Mouse (Mus musculus) embryonic stem cell, embryonic (primary cell): ENCODE results near the gene Serpinb9b.

Source experiments
- CTCF ChIA-PET, 4 experiments: fragments of 300-600 bp in 2 of 4; fragments of 350-600 bp in 2 of 4; sonication (Branson Sonifier 250); formaldehyde crosslinking; loops; one replicate each; lab custom pipeline; 2022; ENCODE audit warnings: inconsistent platforms in 2 of 4; lab: Charles Lee
- POLR2A ChIA-PET, 4 experiments: fragments of 300-600 bp in 2 of 4; fragments of 350-600 bp in 2 of 4; sonication (Branson Sonifier 250); formaldehyde crosslinking; loops; one replicate each; lab custom pipeline; 2022; ENCODE audit warnings: antibody characterized with exemption in 4 of 4, inconsistent platforms in 1 of 4; lab: Charles Lee

Serpinb9b gene

DNA sequence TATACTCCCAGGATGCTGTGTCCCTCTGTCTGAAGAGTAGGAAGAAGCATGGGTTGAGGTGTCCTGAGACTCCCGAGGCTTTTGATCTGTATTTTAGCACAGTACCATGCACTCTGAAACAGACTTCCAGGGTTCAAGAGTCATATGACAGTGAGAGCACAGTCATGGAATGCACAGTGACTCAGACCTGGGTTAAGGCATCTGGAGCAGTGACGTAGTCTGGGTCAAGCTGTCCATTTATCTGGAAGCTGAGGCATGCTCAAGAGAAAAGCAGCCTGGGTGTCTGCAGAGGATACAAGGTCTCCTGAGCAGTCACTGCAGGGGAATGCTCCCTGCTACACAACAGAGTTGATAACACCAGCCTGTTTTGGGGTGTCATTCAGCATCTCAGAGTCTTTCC, 1.3 kb downstream of the Serpinb9b start:
- POLR2A ChIA-PET: no interaction called here
- CTCF ChIA-PET: no interaction called here

DNA sequence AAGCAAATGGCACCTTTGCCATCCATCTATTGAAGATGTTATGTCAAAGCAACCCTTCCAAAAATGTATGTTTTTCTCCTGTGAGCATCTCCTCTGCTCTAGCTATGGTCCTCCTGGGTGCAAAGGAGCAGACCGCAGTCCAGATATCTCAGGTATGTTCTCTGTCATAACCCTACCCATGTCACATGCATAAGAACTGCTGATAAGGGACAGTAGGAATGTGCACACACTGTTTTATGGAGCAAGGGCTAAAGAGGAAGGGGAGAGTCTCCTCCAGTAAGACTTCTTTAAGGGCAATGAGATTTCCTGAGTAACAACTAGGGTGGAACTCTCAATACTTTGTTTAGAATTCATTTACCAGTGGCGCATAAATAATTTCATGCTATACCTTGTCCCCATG, 2.3 kb downstream of the Serpinb9b start:
- CTCF ChIA-PET: interaction anchor here in 1 of 4 experiments (1.0 kb wide), 1 partner anchor 45 kb away, joined by 3 read pairs; no protein-coding TSS in a partner anchor
- POLR2A ChIA-PET: interaction anchor here in 2 of 4 experiments (0.6 kb wide), 2 partner anchors 131 to 892 kb away, joined by 3 read pairs; partner anchors contain the start of gene Serpinb1c (in 1 of the 2)

DNA sequence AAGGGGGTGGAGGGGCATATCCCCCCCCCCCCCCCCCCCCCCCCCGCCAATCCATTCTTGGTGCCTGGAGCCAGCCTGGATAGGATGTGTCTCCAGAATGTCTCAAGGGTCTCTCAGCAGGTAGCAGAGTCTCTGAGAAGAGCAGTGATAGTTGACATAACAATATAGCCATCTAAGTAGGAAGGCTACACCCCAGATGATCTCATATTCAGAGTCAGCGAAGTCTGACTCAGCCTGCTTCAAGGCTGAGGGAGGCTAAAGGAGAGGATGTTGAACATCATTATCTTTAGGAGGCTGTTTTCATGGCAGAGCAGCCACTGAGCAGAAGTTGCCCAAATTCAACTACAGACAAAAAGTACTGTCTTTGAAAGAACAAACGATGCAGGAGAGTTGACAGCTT, 3.1 kb downstream of the Serpinb9b start:
- ChIA-PET CTCF (interaction anchor here in 1 of 4 experiments (1.0 kb wide), 1 partner anchor 44 kb away, joined by 3 read pairs; no protein-coding TSS in a partner anchor), POLR2A (interaction anchor here in 3 of 4 experiments (0.5 to 1.0 kb wide), 4 partner anchors 10 to 892 kb away, joined by 3 to 4 read pairs (median 3); partner anchors contain the start of genes Serpinb1c (in 1 of the 3) and Serpinb9 (in 1 of the 3))

DNA sequence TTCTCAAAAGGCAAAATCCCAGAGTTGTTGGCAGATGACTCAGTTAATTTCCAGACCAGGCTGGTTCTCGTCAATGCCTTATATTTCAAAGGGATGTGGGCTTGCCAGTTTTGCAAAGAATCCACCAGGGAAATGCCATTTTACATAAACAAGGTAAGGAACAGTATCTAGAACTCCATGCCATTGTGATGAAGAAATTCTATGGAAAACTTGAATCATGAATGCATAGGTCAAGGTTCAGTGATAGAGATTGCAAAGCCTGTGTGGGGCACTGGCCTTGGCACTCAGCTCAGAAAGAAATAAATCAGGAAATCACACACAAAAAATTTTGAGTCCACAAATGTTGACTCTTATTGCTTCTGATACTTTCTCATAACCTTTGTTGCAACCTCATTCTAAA, 8.3 kb downstream of the Serpinb9b start:
- CTCF ChIA-PET: no interaction called here
- POLR2A ChIA-PET: no interaction called here

DNA sequence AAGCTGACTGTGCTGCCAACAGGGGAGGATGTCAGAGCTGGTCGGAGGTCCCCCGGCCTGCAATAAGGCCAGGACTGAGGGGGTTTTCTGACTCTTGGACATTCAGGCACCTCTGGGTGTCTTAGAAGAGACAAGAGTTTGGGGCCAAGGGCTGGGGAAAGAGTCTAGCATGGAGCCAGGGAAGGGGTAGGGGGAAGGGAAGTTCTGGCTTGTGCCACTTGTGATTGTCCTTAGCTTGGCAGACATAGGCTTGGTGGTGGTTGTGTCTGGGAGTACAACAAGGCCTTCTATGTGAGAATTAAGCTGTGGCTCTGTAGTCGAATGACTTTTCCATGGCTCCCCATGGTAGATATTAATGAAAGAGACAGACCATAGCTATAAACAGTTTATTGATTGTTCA, 16.3 kb downstream of the Serpinb9b start:
- ChIA-PET CTCF (no interaction called here), POLR2A (no interaction called here)

DNA sequence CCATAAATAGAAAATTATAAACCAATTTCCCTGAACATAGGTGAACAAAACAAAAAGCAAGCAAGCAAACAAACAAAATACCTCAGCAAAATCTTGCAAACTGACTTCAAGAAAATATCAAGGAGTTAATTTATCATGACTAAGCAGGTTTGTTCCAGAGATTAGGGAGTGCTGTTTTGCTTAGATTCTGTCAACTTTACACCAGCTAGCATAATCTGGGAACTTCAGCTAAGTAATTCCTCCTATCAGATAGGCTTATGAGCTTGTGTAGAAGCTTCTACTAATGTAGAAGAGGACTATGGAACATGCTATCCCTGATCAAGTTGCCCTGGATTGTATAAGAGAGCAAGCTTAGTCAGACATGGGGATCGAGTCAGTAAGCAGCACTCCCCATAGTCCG, 20.0 kb downstream of the Serpinb9b start:
- CTCF ChIA-PET: no interaction called here

DNA sequence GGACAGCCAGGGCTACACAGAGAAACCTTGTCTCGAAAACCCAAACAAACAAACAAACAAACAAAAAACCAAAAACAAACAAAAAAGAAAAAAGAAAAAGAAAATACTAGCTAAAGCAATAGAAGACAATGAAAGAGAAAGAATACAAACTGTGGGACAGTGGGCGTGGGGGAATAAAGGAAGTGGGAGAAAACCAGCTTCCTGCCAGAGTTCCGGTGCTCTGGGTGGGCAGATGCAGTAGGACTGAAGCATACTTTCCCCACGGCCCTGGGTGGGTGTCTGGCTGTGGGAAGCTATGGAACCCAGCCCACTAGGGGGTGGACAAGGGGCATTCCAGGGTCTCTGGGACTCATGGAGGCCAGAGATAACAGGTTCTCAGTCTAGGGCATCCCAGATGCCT, 21.0 kb downstream of the Serpinb9b start:
- POLR2A ChIA-PET: interaction anchor here in 1 of 4 experiments (1.4 kb wide), 1 partner anchor 21 kb away, joined by 3 read pairs; the partner anchor contains the start of gene Serpinb9b
- CTCF ChIA-PET: interaction anchor here in 2 of 4 experiments (0.7 to 1.4 kb wide), 2 partner anchors 31 to 44 kb away, joined by 3 to 5 read pairs; no protein-coding TSS in a partner anchor

More for the DNA sequence above, 20.0 kb downstream of the Serpinb9b start:
- POLR2A ChIA-PET: no interaction called here

DNA sequence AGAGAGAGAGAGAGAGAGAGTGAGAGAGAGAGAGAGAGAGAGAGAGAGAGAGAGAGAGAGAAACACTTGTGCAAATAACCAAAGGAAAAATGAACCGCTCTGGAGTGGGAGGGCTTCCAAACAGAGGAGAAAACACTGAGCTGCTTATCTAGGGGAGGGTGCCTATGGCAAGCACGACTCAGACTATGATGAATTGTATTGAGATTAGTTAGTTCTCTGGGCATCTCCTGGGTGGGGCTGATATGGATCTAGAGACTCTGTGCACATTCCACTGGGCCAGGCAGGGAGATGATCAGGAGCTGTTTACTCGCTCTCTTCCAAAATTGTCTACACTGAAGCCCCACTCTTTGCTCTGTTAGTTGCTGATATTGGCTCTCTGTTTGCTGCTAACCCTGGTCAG, 24.5 kb downstream of the Serpinb9b start:
- ChIA-PET CTCF (interaction anchor here in 1 of 4 experiments (0.6 kb wide), 1 partner anchor 462 kb away, joined by 4 read pairs; no protein-coding TSS in a partner anchor), POLR2A (interaction anchor here in 1 of 4 experiments (0.6 kb wide), 1 partner anchor 86 kb away, joined by 5 read pairs; no protein-coding TSS in a partner anchor)

DNA sequence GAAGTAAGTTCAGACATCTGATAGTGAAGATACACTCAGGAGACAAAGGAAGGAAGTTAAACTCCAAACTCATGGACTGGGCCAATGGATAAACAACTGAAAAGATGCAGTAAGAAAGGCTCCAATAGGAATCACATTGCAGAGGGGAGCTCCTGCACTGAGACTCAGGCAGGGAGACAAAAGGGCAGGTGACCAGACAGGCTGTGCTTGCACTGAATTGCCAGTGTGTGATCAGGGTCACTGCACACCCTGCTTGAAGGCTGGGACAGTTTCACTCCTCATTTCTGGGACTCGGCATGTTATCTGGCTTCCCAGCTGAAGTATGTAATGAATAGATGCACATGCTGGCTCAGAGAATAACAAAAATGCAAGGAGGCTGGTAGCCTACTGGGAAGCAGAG, 35.8 kb downstream of the Serpinb9b start:
- ChIA-PET CTCF (no interaction called here), POLR2A (no interaction called here)

DNA sequence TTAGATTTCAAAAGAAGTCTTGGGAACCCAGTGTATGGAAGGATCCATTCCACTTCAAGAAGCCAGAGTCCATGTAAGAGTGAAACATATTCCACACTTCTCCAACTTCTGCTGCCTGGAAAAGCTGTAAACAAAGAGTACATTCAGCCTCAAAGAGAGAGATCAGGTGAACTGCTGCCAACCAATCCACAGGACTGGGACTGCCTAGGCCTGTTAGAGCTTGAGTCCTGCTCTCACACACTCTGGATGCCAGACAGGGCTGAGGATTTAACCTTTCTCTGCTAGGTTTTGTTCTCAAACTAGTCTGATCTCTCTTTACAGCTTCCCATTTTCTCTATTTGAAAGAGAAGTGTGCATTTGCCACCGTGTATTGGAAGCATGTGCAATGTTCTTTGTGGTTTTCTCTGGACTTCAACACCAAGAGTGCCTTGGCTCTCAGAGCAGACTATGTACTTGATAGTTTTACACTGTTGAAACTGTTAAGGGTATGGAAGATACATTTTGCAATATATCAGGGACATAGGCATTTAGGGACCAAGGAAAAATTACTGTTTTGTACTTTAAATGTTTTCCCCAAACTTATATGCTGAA, 40.3 kb downstream of the Serpinb9b start:
- POLR2A ChIA-PET: interaction anchor here in 1 of 4 experiments (0.7 kb wide), 1 partner anchor 13 kb away, joined by 4 read pairs; no protein-coding TSS in a partner anchor
- CTCF ChIA-PET: no interaction called here

DNA sequence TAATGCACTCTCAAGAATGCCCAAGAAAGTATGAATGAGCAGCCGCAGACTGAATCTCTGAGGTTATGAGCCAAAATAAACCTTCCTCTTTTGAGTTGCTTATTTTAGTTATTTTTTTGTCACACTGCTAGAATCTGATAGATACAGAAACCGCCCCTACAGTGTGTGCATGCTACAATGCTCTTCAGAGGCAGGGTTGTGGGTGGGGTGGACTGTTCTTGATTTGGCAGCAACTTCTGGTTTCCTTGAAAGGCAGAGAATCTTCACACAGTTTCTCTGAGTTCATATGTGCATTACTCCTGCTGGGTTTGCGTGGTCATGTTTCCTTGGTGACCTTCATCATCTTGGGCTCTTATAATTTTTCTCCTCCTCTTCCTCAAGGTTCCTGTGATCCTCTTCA, 40.9 kb downstream of the Serpinb9b start:
- CTCF ChIA-PET: no interaction called here
- POLR2A ChIA-PET: no interaction called here

DNA sequence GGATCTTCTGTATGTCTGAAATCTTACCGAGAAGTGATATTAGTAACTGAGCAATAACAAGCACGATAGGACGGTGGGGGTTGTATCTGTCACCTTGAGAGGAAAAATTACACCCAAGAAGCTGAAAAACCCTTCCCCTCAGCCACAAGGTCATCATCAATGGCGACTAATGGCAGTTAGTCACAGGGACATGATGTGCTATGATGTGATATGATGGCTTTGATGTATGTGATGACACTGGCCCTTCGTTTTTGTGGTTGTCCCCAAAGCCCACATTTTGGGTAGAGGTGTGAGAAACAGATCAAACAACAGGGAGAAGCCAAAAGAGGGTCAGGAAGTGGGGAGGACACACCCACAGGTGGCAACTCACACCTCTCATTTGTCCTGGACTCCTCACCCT, 44.6 kb downstream of the Serpinb9b start:
- ChIA-PET CTCF (interaction anchor here in 1 of 4 experiments (1.4 kb wide), 1 partner anchor 206 kb away, joined by 4 read pairs; no protein-coding TSS in a partner anchor), POLR2A (no interaction called here)

DNA sequence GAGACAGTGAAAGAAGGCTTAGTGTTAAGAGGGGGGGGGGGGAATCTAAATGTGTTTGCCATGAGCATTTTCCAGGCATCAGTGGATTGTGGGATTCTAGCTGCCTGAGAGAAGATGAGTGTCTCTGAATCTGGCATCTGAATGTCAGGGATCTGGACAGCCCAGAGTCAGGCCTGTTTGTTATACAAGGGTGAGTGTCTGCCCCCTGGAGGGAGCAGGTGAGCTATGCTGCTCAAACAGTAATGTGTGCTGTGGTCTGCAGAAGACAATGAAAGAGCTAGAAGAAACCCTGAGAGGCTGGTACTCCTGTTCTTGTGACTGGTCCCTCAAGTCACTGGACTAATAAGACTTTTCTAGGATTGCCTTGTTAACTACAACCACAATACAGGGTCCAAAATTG, 46.8 kb downstream of the Serpinb9b start:
- ChIA-PET POLR2A (interaction anchor here in 1 of 4 experiments (0.7 kb wide), 2 partner anchors 150 to 827 kb away, joined by 3 to 5 read pairs; no protein-coding TSS in a partner anchor), CTCF (interaction anchor here (0.6 to 1.9 kb wide), 21 partner anchors 44 to 272 kb away, joined by 3 to 15 read pairs (median 3); partner anchors contain the start of genes D930007J09Rik (in 1 of the 4) and Wrnip1 (in 1 of the 4))

DNA sequence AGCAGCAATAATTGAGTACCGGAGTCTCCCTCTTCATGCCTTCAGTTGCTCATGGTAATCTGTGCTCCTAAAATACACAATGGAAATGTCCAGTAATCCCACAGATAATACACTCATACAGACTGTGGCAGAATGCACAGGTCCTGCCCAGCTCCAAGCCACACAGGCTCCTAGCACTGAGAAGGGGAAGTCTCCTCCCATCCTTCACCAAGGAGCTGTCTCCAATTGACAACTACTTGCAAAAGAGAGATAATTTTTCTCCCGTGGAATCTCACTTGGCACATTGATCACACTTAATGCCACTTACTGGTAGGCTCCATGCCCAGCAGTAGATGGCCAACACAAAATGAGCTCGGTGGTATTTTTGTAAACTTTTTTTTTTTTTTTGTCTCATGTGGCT, 49.0 kb downstream of the Serpinb9b start:
- POLR2A ChIA-PET: no interaction called here
- CTCF ChIA-PET: interaction anchor here in 3 of 4 experiments (0.7 to 1.1 kb wide), 3 partner anchors 72 to 210 kb away, joined by 3 to 5 read pairs (median 4); no protein-coding TSS in a partner anchor

DNA sequence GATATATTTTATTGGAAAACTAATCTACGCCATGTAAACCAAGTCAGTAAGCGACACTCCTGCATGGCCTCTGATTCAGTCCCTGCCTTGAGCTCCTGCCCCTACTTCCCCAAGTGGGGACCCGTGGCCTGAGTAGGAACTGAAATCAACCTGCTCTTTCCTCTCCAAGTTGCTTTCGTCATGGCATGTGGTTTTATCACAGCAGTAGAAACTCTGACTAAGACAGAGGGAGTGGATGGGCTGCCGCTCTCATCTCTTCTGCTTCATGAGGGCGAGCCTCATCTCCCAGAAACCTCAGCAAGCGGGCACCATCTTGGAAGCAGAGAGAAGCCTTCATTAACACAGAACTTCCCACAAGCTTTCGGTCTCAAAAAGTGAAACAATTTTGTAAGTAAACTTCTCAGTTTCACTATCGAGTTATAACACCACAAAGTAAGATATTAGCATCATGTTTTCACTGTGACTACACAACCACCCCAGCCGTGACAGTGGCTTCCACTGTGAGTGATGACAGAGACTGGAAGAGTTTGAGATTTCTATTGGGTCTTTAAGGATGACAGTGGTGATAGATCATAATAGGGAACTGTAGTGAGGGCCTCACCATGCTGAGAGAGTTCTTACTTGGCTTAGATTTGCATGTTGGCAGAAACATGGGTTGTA, 49.9 kb downstream of the Serpinb9b start:
- CTCF ChIA-PET: interaction anchor here in 1 of 4 experiments (1.0 kb wide), 1 partner anchor 73 kb away, joined by 4 read pairs; no protein-coding TSS in a partner anchor
- POLR2A ChIA-PET: interaction anchor here in 1 of 4 experiments (0.7 kb wide), 1 partner anchor 1078 kb away, joined by 3 read pairs; no protein-coding TSS in a partner anchor

DNA sequence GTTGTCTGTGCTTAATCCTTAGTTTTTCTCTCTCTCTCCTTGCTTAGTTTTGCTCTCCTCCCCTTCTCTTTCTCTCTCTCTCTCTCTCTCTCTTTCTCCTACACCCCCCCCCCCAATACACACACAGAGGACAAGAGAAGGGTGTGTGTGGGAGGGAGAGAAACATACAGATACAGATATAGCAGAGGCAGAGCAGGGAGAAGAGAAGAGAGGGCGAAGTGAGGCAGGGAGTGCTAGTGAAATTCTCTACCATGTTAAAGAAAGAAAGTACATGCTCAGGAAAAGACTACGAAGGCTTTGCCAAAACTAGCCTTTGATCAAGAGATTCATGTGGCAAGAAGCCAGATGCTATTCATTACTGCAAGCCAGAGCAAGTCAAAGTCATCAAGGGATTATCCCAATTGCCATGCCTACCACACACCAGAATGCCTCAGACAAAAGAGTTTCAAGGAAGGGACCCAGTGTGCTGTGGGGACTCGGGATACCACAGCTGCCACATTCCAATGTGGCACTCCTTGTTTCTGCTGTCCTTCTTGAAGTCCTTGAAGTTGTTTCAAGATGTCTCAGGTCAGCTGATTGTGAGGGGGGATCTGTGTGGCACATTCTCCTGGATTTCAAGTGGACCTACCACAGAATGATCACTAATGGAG, 51.0 kb downstream of the Serpinb9b start, which contains the start of gene Serpinb1b:
Gene Serpinb1b, plus strand, starts transcription at position 520 of the 650 bp plus-strand sequence.
- POLR2A ChIA-PET: interaction anchor here in 1 of 4 experiments (0.7 kb wide), 1 partner anchor 174 kb away, joined by 3 read pairs; no protein-coding TSS in a partner anchor
- CTCF ChIA-PET: interaction anchor here in 1 of 4 experiments (0.8 kb wide), 1 partner anchor 178 kb away, joined by 3 read pairs; no protein-coding TSS in a partner anchor

DNA sequence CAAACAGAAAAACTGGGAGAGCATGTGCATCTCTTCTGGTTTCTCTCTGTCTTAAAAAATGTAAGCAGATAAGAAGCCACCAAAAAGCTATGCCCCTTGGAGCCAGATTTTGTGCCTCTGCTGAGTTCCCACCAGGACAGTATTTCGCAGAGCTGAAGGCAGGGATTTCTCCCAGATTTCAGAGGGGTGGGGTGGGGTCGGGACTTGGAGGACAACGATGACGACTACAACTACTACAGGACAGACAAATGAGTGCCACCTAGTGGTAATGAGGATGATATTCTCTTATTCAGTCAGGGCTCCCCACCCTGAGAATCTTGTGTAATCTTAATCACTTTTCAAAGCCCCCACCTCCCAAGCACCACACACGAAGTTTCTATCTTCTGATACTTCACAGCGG, 52.2 kb downstream of the Serpinb9b start:
- POLR2A ChIA-PET: no interaction called here
- CTCF ChIA-PET: interaction anchor here in 3 of 4 experiments (0.6 to 1.3 kb wide), 10 partner anchors 14 to 935 kb away, joined by 3 to 9 read pairs (median 4); no protein-coding TSS in a partner anchor

DNA sequence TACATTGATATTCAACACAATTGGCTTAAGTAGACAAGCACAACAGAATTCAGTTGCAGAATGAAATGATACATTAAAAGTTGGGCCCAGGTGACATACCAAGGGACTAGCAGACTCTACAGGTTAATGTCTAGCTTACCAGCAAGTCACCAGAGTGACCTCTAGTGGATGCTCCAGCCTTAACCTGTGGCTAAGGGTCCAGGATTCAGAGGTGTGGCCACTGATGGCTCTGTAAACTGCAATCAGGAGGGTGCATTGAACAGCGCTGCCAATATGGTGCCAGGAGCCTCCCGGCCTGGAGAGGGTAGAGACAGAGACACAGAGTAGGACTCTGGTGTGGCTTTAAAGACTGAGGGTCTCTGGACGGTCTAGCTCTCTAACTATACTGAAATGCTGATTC, 53.1 kb downstream of the Serpinb9b start:
- POLR2A ChIA-PET: interaction anchor here in 1 of 4 experiments (1.0 kb wide), 1 partner anchor 180 kb away, joined by 3 read pairs; no protein-coding TSS in a partner anchor

More for the DNA sequence above, 53.1 kb downstream of the Serpinb9b start:
- CTCF ChIA-PET: interaction anchor here (0.5 to 1.8 kb wide), 8 partner anchors 39 to 915 kb away, joined by 3 to 20 read pairs (median 4); no protein-coding TSS in a partner anchor
